Mouse (Mus musculus) left cerebral cortex, adult 2 months (tissue): ENCODE measurements at regions not wholly inside any gene's neighbourhood (a gene's known extent, or its start where the extent isn't known, plus 50 kb on each side); places are given as distances from the start of the nearest gene placed in this dataset.
A peak's percentile ranks its signal among the peaks of the same experiment; 100 is the strongest.
"Not testable (repeated sequence)": the region's sequence is repeated elsewhere in the genome, so short reads cannot be mapped to it uniquely, and the experiment has no call there.

ENCODE experiments used
- DNase-seq, 2 experiments: peaks; one replicate each; pipeline ENCODE4 v3.0.0; 2021 to 2022; ENCODE audit warnings: low spot score in 2 of 2, mixed read lengths in 1 of 2; ENCODE audit errors: extremely low spot score in 1 of 2
- H3K27ac ChIP-seq: fragments of 200-600 bp; 2 replicates; pipeline ENCODE4 v1.8.1; 2022
- H3K4me3 ChIP-seq: fragments of 200-600 bp; 2 replicates; pipeline ENCODE4 v1.8.1; 2022
- CTCF ChIP-seq: fragments of 200-600 bp; IDR thresholded peaks from 2 replicates; pipeline ENCODE4 v1.8.1; 2022; ENCODE audit warnings: antibody characterized with exemption, mild to moderate bottlenecking, moderate library complexity
- intact Hi-C: fragments of 180-260 bp; cut with DNase I; formaldehyde crosslinking; loops from one replicate; pipeline ENCODE4 v1.15.1; 2025

DNA sequence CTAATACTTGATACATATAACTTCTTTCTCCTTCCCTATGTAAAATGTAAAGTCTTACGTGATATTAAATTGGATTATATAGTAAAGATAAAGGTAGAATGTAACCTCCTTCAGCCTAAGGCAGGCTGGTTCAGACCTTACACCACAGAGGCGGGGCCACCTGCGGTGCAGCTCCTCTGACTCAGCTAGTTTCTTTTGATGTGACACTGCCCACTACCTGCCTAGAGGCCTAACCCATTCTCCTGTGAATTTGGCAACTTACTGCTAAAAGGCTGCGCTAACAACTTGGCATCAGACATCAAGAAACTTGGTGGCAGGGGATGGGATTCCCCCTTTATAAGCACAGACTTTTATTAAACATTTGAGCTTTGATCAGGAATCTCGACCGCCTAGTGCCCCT, 74.5 kb downstream of the Aasdhppt start:
- intact Hi-C loops: no loop called here
- H3K4me3 ChIP-seq: no peak overlapping the region
- TF ChIP-seq CTCF: no peak
- no peak for DNase-seq
- no peak overlapping the region for H3K27ac ChIP-seq

DNA sequence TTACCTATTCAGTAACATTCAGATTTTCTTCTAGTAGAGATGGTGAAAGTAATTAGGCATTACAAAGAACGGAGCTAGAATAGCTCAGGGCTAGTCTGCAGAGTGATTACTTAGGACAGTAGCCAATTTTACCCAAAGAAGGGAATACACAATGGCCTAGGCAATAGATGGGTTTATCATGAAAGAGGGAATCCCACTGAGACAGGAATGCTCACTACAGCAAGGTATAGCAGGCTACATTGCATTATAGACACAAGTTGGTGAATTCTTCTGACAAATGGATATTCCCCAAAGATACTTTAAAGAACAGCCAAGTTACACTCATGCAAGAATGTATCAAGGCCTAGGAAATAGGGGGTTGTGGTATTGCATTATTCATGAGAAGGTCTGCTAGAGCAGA, 94.7 kb downstream of the Aasdhppt start:
- not testable (repeated sequence) for H3K27ac ChIP-seq, DNase-seq, H3K4me3 ChIP-seq
- intact Hi-C loops: loop anchor here (5.0 kb wide), 2 partner anchors 682 to 697 kb away; partner anchors contain the start of gene Gucy1a2

DNA sequence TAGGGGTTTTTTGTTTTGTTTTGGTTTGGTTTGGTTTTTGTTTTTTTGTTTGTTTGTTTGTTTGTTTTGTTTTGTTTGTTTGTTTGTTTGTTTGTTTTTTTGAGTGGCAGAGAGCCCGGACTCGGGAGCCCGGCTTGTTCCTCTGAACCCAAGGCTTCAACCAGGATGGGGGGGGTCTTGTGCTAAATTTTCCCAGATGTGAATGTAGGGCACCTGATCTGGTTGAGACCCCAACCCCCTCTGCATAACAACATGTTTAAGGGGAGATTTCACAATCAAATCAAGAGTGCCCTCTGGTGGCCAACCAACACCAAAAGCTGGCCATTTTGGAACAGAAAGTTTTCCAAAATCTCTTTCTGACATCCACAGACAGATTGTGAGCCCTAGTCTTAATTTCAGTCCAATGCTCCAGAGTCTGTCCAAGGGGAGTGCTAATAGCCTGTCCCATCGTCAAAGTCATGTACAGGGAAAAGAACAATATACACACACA, 99.2 kb downstream of the Aasdhppt start:
- Histone ChIP-seq H3K27ac (no peak overlapping the region), H3K4me3 (no peak overlapping the region)
- intact Hi-C loops: loop anchor here (5.0 kb wide), 2 partner anchors 678 to 693 kb away; partner anchors contain the start of gene Gucy1a2
- peak; percentile 49 for TF ChIP-seq CTCF
- no peak for DNase-seq

DNA sequence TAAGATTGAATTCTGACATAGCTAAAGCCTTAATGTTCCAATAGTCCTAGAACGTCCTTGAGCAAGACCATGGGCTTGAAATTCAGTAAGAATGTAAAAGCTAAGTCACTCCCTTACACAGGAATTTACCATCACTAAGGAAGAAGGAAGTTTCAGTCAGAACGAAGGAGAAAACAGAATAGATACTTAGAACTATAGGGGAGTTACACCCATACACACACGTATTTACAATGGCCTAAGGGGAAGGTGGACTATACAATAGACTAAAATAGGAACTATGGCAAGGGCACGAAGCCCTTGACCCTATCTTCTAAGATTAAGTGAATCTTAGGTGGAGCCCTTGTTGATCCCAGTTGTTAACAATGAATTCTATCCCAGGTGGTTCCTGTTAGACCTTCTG, 116.5 kb downstream of the Aasdhppt start:
- H3K27ac ChIP-seq, intact Hi-C loops, DNase-seq, H3K4me3 ChIP-seq: not testable (repeated sequence)

DNA sequence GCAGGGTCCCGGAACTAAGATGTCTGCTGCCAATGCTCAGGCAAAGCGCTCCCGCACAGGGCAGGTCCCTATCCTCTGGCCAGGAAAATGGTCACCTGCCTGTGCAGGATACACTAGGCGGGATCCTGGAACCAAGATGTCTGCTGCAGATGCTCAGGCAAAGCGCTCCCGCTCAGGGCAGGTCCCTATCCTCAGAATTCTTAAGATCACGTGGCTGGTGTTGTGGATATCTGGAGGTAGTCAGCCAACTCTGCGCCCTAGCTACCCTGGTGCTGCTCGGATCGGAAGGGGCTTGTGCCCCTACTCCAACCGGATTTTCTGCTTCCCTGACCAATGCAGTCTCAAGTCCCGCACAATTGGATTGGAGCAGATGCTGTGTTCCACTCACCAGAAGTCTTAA, 153.3 kb downstream of the Aasdhppt start:
- intact Hi-C loops, H3K4me3 ChIP-seq, H3K27ac ChIP-seq, DNase-seq: not testable (repeated sequence)

DNA sequence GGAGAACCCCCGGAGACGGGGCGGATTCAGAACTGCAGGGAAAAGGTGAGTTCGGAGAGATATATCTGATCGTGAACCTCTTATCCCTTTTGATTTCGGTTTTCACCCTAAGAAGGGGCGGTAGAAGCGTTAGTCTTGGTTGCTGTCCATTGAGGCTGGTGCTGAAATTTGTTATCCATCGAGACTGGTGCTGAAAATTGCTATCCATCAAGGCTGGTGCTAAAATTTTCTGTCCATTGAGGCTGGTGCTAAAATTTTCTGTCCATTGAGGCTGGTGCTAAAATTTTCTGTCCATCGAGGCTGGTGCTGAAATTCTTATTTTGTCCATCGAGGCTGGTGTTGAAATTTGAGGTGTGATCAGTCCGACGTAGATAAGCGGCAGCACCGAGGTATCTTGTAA, 170.4 kb downstream of the Aasdhppt start:
- intact Hi-C loops, H3K27ac ChIP-seq, H3K4me3 ChIP-seq, DNase-seq: not testable (repeated sequence)

DNA sequence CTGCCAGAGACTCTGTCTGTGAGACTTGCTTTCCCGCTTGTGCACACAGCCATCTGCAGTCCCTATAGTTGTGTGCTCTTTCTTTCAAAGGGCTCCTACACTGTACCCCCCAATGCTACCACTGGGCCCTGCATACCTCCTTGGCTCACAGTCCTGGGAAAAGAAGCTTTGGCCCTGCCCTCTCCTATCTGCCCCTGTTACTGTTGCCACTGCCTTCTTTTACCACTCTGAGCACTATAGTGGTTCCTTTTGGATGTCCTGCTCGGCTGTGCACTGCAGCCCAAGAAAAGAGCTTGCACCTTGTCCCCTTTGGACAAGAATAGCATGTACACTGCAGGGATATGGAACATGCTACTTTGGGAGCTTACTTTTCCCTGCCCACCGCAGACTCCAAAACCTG, 216.8 kb downstream of the Aasdhppt start:
- TF ChIP-seq CTCF: no peak
- H3K4me3 ChIP-seq: no peak overlapping the region
- H3K27ac ChIP-seq: no peak overlapping the region
- intact Hi-C loops: no loop called here
- DNase-seq: no peak

DNA sequence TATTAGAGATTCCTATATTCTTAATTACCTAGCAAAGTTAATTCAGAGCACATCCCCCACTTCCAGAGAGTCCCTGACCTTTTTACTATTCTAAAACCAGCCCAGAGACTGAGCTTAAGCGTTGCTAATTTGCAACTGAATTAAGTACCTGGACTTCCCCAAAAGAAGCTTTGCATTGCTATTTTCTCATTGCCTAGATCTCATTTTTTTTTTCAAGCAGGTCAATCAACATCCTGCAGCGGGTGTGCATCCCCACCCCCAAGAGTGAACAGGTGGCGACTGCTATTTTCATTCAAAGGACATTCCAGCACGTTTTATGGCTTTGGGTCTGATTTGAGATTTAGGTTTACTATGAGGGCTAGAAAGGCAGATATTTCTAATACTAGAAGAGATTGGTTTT, 226.6 kb downstream of the Aasdhppt start:
- DNase-seq, intact Hi-C loops, H3K4me3 ChIP-seq, H3K27ac ChIP-seq: not testable (repeated sequence)

DNA sequence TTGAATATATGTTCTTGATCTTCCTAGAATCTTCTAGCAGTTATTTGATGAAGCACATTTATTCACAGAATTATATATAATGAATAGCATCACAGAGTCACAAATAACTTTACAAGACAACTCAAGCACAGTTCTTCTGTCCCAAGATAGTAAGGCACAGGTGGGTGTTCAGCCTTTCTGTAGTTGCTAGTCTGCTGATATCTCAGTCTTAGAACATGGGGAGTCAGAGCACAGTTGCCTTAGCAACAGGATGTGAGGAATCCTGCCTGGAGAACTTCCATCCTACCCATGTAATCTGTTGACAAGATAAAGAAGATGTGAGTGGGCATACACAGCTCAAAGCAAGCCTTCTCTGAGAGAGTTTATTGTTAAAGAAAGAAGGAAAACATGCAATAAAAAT, 248.2 kb downstream of the Aasdhppt start:
- no peak for TF ChIP-seq CTCF
- peak; percentile 11 to 13 for DNase-seq
- intact Hi-C loops: no loop called here

DNA sequence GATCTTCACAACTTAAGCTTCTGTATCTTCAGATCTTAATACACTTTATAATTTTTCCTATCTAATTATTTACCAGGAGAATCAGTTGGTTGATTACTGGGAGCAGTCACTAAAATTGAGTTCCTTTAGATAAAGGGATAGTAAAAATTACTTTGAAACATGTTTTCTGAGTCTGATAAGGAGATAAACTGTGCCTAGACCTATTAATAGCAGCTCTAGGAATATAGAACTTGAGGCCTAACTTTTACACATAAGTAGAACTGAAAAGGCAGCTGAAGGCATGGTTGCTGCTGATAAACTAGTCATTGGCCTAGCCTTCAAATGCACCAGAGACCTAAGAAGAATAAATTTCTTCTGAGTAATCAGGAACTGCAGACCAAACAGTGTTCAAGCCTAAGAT, 260.5 kb downstream of the Aasdhppt start:
- no peak overlapping the region for H3K27ac ChIP-seq
- intact Hi-C loops: no loop called here
- no peak for DNase-seq
- TF ChIP-seq CTCF: no peak
- H3K4me3 ChIP-seq: no peak overlapping the region

More for the DNA sequence above, 248.2 kb downstream of the Aasdhppt start:
- no peak overlapping the region for H3K4me3 ChIP-seq
- H3K27ac ChIP-seq: no peak overlapping the region

DNA sequence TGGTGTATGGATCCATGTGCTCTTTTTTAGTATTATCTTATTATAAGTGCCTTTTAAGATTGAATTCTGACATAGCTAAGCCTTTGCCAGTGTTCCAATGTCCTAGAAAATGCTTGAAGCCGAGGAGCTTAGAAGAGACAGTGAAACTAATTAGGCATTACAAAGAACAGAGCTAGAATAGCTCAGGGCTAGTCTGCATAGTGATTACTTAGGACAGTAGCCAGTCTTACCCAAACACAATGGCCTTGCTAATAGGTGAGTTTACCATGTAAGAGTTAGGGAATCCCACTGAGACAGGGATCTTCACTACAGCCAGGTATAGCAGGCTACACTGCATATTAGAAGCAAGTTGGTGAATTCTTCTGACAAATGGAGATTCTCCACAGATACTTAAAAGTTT, 261.6 kb downstream of the Aasdhppt start:
- H3K4me3 ChIP-seq, DNase-seq, intact Hi-C loops, H3K27ac ChIP-seq: not testable (repeated sequence)

DNA sequence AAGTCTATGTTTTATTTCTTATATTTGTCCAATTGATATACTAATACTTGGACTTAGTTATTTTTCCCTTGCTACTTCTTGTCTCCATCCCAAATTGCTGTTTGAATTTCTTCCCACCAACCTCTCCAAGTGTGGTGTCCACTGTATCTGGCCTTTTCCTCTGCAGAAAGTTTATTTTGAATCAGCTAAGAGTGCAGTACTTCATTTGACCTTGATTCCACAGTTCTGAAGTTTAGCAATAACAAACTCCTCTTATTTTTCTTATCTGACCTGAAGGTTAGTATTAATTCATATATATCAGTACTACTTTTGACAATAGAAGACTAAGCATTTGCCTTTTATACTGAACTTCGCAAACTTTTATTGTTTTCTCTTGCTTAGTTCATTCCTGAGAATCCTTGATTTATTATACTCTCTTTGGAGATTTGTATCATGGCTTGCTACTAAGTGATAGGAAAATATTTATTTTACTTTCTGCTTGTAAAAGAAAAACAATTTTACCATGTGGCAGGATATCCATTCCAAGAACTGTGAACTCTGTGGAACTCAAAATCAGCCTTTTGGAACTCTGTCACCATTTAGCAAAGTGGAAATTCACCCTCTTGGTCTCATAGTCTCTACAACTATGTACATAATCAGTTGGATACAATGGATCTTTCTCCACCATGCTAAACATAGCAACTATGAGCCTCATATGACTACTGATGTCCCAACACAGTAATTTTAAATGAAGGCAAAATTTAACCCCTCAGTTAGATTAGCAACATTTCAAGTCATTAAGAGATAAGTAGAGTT, 268.2 kb downstream of the Aasdhppt start:
- intact Hi-C loops: no loop called here
- TF ChIP-seq CTCF: no peak
- no peak for DNase-seq
- Histone ChIP-seq H3K4me3 (no peak overlapping the region), H3K27ac (no peak overlapping the region)

DNA sequence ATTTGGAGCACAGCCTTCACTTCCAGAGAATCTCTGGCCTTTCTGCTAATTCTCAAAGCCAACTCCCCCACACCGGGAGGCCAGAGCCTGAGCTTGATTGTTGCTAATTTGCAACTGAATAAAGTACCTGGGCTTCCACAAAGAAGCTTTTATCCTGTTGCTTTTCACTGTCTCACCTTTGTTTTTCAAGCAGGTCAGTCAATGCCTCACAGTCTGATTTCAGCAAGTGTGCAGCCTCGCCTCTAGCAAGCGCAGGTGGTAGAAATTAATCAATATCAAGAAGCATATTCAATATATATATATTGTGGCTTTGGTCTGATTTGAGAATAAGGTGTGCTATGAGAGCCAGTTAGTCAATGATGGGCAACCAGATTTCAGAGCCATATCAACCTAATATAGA, 282.1 kb downstream of the Aasdhppt start:
- H3K27ac ChIP-seq, DNase-seq, intact Hi-C loops, H3K4me3 ChIP-seq: not testable (repeated sequence)
